Mouse (Mus musculus) C2C12 (cell line): ENCODE results near the gene Hap1. TPM values are rescaled to one million over a fixed set of nuclear protein-coding genes. Genes with fewer than 3 reads are reported as not detected.
"Not testable (repeated sequence)": the region's sequence is repeated elsewhere in the genome, so short reads cannot be mapped to it uniquely, and the experiment has no call there.

Source experiments
- H3K27me3 ChIP-seq: one replicate; pipeline ENCODE4 v1.6.1; 2011; ENCODE audit not compliant: control insufficient read depth, insufficient read depth, insufficient read length
- H3K36me3 ChIP-seq: one replicate; pipeline ENCODE4 v1.6.1; 2011; ENCODE audit not compliant: control insufficient read depth, insufficient read depth
- H3K4me3 ChIP-seq: one replicate; pipeline ENCODE4 v1.5.1; 2011; ENCODE audit warnings: mild to moderate bottlenecking, control low read depth; ENCODE audit not compliant: poor library complexity, insufficient read depth, severe bottlenecking
- H3K79me2 ChIP-seq: one replicate; pipeline ENCODE4 v1.6.1; 2011; ENCODE audit not compliant: control insufficient read depth, insufficient read depth
- H3K79me3 ChIP-seq: one replicate; pipeline ENCODE4 v1.6.1; 2011; ENCODE audit warnings: low read depth, control low read depth
- H3ac ChIP-seq: one replicate; pipeline ENCODE3; 2011; ENCODE audit warnings: low read depth; ENCODE audit not compliant: control insufficient read depth, insufficient read length
- CEBPB ChIP-seq: IDR thresholded peaks from one replicate; pipeline ENCODE4 v1.6.1; 2011; ENCODE audit warnings: low read depth, mild to moderate bottlenecking, control low read depth, moderate library complexity
- CTCF ChIP-seq: IDR thresholded peaks from one replicate; pipeline ENCODE4 v1.5.1; 2011; ENCODE audit not compliant: control insufficient read depth, insufficient read depth, insufficient read length
- FOSL1 ChIP-seq: IDR thresholded peaks from one replicate; pipeline ENCODE4 v1.8.0; 2011; ENCODE audit warnings: mild to moderate bottlenecking, low read length; ENCODE audit not compliant: poor library complexity, insufficient read depth, severe bottlenecking
- MAX ChIP-seq: IDR thresholded peaks from one replicate; pipeline ENCODE4 v1.6.1; 2011; ENCODE audit warnings: mild to moderate bottlenecking, control low read depth
- MYOD1 ChIP-seq: IDR thresholded peaks from one replicate; pipeline ENCODE4 v1.6.1; 2011; ENCODE audit warnings: low read depth; ENCODE audit not compliant: control insufficient read depth, insufficient read length
- MYOG ChIP-seq: IDR thresholded peaks from one replicate; pipeline ENCODE4 v1.6.1; 2011; ENCODE audit not compliant: control insufficient read depth, insufficient read length; ENCODE audit errors: extremely low read depth
- USF1 ChIP-seq: IDR thresholded peaks from one replicate; pipeline ENCODE4 v1.6.1; 2011; ENCODE audit warnings: low read depth, mild to moderate bottlenecking, control low read depth, moderate library complexity
- polyA plus RNA-seq: library from polyadenylated mRNA; unstranded; fragments of >200 nt; fragmentation: generic; extraction: Trizol; gene quantifications from one replicate; pipeline ENCODE4 v1.2.1, GENCODE M21; 2012; ENCODE audit warnings: missing spikeins

The Hap1 gene
- polyA plus RNA-seq, 1 experiment = 1.9 TPM

- Histone ChIP-seq H3K4me3 (no peak overlapping the region), H3K79me3 (no peaks in the 10 kb centered on the region), H3K27me3 (peaks cover 3% of the 10 kb centered on the region), H3K36me3 (no peaks in the 10 kb centered on the region), H3ac (no peak overlapping the region), H3K79me2 (no peaks in the 10 kb centered on the region)
- TF ChIP-seq USF1 (no peak), MYOG (no peak), MAX (no peak), CEBPB (no peak), CTCF (peak; percentile 49), MYOD1 (no peak), FOSL1 (no peak)
Measured at GRCm38 (mm10) chr11:100362979-100363562, 7.1 kb upstream of the Hap1 start.

- no peaks in the 10 kb centered on the region for H3K79me3 ChIP-seq
- H3K79me2 ChIP-seq = no peaks in the 10 kb centered on the region
- TF ChIP-seq MAX (no peak), CTCF (peak; percentile 35)
- H3K27me3 ChIP-seq = peaks cover 3% of the 10 kb centered on the region
- H3K36me3 ChIP-seq = no peaks in the 10 kb centered on the region
- H3ac ChIP-seq = no peak overlapping the region
- H3K4me3 ChIP-seq = no peak overlapping the region
Measured at GRCm38 (mm10) chr11:100362209-100362978, 6.5 kb upstream of the Hap1 start.

GRCm38 (mm10) chr11:100361059-100361458 lies 5.1 kb upstream of the Hap1 start:
- H3K27me3 ChIP-seq, H3ac ChIP-seq, H3K4me3 ChIP-seq, H3K79me3 ChIP-seq, H3K79me2 ChIP-seq, H3K36me3 ChIP-seq: not testable (repeated sequence)

DNA sequence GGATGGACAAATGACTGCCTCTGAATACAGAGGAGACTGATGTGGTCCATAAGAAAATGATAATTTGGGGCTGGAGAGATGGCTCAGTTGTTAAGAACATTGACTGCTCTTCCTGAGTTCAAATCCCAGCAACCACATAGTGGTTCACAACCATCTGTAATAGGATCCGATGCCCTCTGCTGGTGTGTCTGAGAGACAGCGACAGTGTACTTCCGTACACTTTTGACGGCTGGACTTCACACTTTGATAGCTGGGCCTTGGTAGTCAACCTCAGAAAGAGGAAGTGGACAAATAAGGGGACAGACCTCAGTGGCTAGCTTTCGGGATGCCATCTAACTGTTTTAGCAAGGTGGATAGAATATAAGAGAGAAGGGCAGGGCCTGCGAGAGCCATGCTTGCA lies 4.2 kb upstream of the Hap1 start:
- Histone ChIP-seq H3K4me3 (no peak overlapping the region), H3ac (no peak overlapping the region), H3K36me3 (no peaks in the 10 kb centered on the region), H3K79me3 (no peaks in the 10 kb centered on the region), H3K27me3 (peaks cover 3% of the 10 kb centered on the region), H3K79me2 (no peaks in the 10 kb centered on the region)
- TF ChIP-seq CTCF = no peak
- TF ChIP-seq USF1 = no peak
- TF ChIP-seq MAX = no peak
- TF ChIP-seq MYOD1 = no peak
- no peak for TF ChIP-seq MYOG
- TF ChIP-seq CEBPB = no peak
- TF ChIP-seq FOSL1 = no peak

- TF ChIP-seq USF1 (no peak), MAX (no peak), CEBPB (no peak), MYOG (no peak), FOSL1 (no peak), MYOD1 (no peak), CTCF (no peak)
- peaks cover 13% of the 10 kb centered on the region for H3K27me3 ChIP-seq
- no peak overlapping the region for H3ac ChIP-seq
- no peaks in the 10 kb centered on the region for H3K36me3 ChIP-seq
- no peaks in the 10 kb centered on the region for H3K79me2 ChIP-seq
- no peaks in the 10 kb centered on the region for H3K79me3 ChIP-seq
- H3K4me3 ChIP-seq = no peak overlapping the region
Measured at GRCm38 (mm10) chr11:100357408-100357807, 1.5 kb upstream of the Hap1 start.

- peaks cover 13% of the 10 kb centered on the region for H3K27me3 ChIP-seq
- no peak overlapping the region for H3ac ChIP-seq
- peak overlapping the region; percentile 43 for H3K4me3 ChIP-seq
- H3K79me3 ChIP-seq = no peaks in the 10 kb centered on the region
- no peak for TF ChIP-seq USF1
- no peak for TF ChIP-seq CTCF
- TF ChIP-seq MYOG = no peak
- no peak for TF ChIP-seq FOSL1
- no peak for TF ChIP-seq MYOD1
- TF ChIP-seq CEBPB = no peak
- no peak for TF ChIP-seq MAX
- no peaks in the 10 kb centered on the region for H3K36me3 ChIP-seq
- H3K79me2 ChIP-seq = no peaks in the 10 kb centered on the region
Measured at GRCm38 (mm10) chr11:100356819-100357211, 887 bp upstream of the Hap1 start.
